ENCODE assay signal across 8 mouse cellular contexts in genomic region chr10:43173141-43173827, GRCm38 (mm10). TPM values are rescaled to one million over a fixed set of nuclear protein-coding genes. Genes with fewer than 3 reads are reported as not detected.
DNase-seq lines count a peak whose midpoint lies in the region; ATAC-seq and TF ChIP-seq lines count a peak whose summit lies in the region.

No protein-coding gene starts in this region.

- peak; percentile 12 for ATAC-seq in Patski
- ATAC-seq in forebrain, embryonic 15.5 days (replicated peaks): peak; percentile 24; the same call in 1 of the 2 replicates
- ATAC-seq in lung, postnatal 0 days: peak; percentile 56

- CTCF ChIA-PET in Patski (lab: Charles Lee): no interaction called here

- peak overlapping the region; percentile 75 for H3K4me2 ChIP-seq in forebrain, embryonic 15.5 days (replicated peaks)
- H3K4me2 ChIP-seq in lung, postnatal 0 days (replicated peaks; ENCODE audit: low read depth, low read length): peak overlapping the region; percentile 96

- H3K36me3 ChIP-seq in forebrain, embryonic 15.5 days: no peaks in the 10 kb centered on the region
- H3K36me3 ChIP-seq in lung, postnatal 0 days (ENCODE audit: insufficient read depth, low read length): no peaks in the 10 kb centered on the region

- H3K9me3 ChIP-seq in forebrain, embryonic 15.5 days: no peaks in the 10 kb centered on the region
- no peaks in the 10 kb centered on the region for H3K9me3 ChIP-seq in lung, postnatal 0 days (ENCODE audit: low read length)

- intact Hi-C loops in heart, postnatal 25 days (cut with DNase I): loop anchor here (5.0 kb wide), 4 partner anchors 101 to 199 kb away; no protein-coding TSS in a partner anchor

- DNase-seq in Patski (ENCODE audit: low read depth, low spot score): no peak
- peak; percentile 66 for DNase-seq in cerebellum, adult 11-12 months
- peak; percentile 62 for DNase-seq in heart, postnatal 25 days (ENCODE audit: low spot score)
- peak; percentile 35 for DNase-seq in layer of hippocampus, adult 9-11 months
- peak; percentile 57 for DNase-seq in lung, postnatal 0 days (ENCODE audit: low spot score)
- DNase-seq in right cerebral cortex, postnatal 10 days (ENCODE audit: low spot score in 2 of 2): peak; percentile 70 to 73
- no peak for DNase-seq in c-Kit-positive CD71-positive TER-119-positive erythroid progenitor cells, embryonic 14.5 days (ENCODE audit: low spot score)

- peaks cover 49% of the 10 kb centered on the region for H3K4me1 ChIP-seq in forebrain, embryonic 15.5 days
- no peaks in the 10 kb centered on the region for H3K4me1 ChIP-seq in lung, postnatal 0 days (ENCODE audit: insufficient read depth, low read depth, low read length)

- H3K4me3 ChIP-seq in forebrain, embryonic 15.5 days: peak overlapping the region; percentile 77
- peak overlapping the region; percentile 62 for H3K4me3 ChIP-seq in lung, postnatal 0 days (ENCODE audit: low read depth, low read length)

- peak overlapping the region; percentile 98 for H3K27ac ChIP-seq in forebrain, embryonic 15.5 days (replicated peaks)
- H3K27ac ChIP-seq in lung, postnatal 0 days (ENCODE audit: low read length): no peak overlapping the region

- H3K27me3 ChIP-seq in Patski: peaks cover 37% of the 10 kb centered on the region
- H3K27me3 ChIP-seq in forebrain, embryonic 15.5 days: no peaks in the 10 kb centered on the region
- peaks cover 50% of the 10 kb centered on the region for H3K27me3 ChIP-seq in lung, postnatal 0 days (replicated peaks; ENCODE audit: insufficient read depth, low read length)

- POLR2A ChIA-PET in Patski (lab: Charles Lee): interaction anchor here (0.7 to 1.6 kb wide), 2 partner anchors 15 to 45 kb away, joined by 3 to 4 read pairs; no protein-coding TSS in a partner anchor

- peak overlapping the region; percentile 94 for H3K9ac ChIP-seq in forebrain, embryonic 15.5 days (replicated peaks)
- H3K9ac ChIP-seq in lung, postnatal 0 days (replicated peaks; ENCODE audit: low read depth): no peak overlapping the region

- in situ Hi-C loops in Patski (cut with MboI; ENCODE audit: low pct_unique_long_range_greater_than_20kb): no loop called here

- TF ChIP-seq EP300 in lung, postnatal 0 days (IDR thresholded peaks at IDR 0.05): no peak

- under 1% methylated on average over 53 of the region's 53 CpGs for WGBS in forebrain, embryonic 15.5 days
- WGBS in lung, postnatal 0 days: 2% methylated on average over 50 of the region's 53 CpGs

- TF ChIP-seq CTCF in Patski (IDR thresholded peaks at IDR 0.05): no peak
- 0 out of 2 replicates have a peak, but pooled peaks have one; percentile 16 for TF ChIP-seq CTCF in lung, postnatal 0 days (IDR thresholded peaks at IDR 0.05)

RNA-seq across cellular contexts. Expression of gene Sobp, which starts 1.0 kb away (rescaled TPM):
- polyA plus RNA-seq in Patski (2021): 0.27 TPM
- polyA plus RNA-seq in forebrain, embryonic 15.5 days (2015; fragmentation: Nextera tagmentation; extraction: Ambion mirVana): 15.1 and 16.2 TPM in 2 replicates
- total RNA-seq in heart, postnatal 25 days (2021): 10 to 100 TPM; 14.3 to 15.5 TPM
- polyA plus RNA-seq in lung, postnatal 0 days (2015; fragmentation: Nextera tagmentation; extraction: Ambion mirVana): 0.27 and 0.31 TPM in 2 replicates

RNA-seq across cellular contexts. Expression of gene 9030612E09Rik, which starts 1.2 kb away (rescaled TPM):
- 0.04 TPM for polyA plus RNA-seq in Patski (2021)
- 2.0 and 2.5 TPM in 2 replicates for polyA plus RNA-seq in forebrain, embryonic 15.5 days (2015; fragmentation: Nextera tagmentation; extraction: Ambion mirVana)
- 1 to 10 TPM; 2.7 to 3.6 TPM for total RNA-seq in heart, postnatal 25 days (2021)
- polyA plus RNA-seq in lung, postnatal 0 days (2015; fragmentation: Nextera tagmentation; extraction: Ambion mirVana): 0.16 TPM in 1 of 2 replicates, not detected in the other

RNA-seq across cellular contexts. Expression of gene Pdss2, which starts 48.0 kb away (rescaled TPM):
- 14.1 TPM for polyA plus RNA-seq in Patski (2021)
- 15.1 and 16.1 TPM in 2 replicates for polyA plus RNA-seq in forebrain, embryonic 15.5 days (2015; fragmentation: Nextera tagmentation; extraction: Ambion mirVana)
- 10 to 100 TPM; 31.4 to 32.7 TPM for total RNA-seq in heart, postnatal 25 days (2021)
- 4.5 and 5.1 TPM in 2 replicates for polyA plus RNA-seq in lung, postnatal 0 days (2015; fragmentation: Nextera tagmentation; extraction: Ambion mirVana)

Comparison
In these comparisons a context has a peak if more than half of its experiments do, and no peak if none do; other contexts are left out.
1. DNase-seq: peak in cerebellum, adult 11-12 months (single experiment), heart, postnatal 25 days (single experiment), layer of hippocampus, adult 9-11 months (single experiment), lung, postnatal 0 days (single experiment) and right cerebral cortex, postnatal 10 days (2 of 2); none in Patski (single experiment) and c-Kit-positive CD71-positive TER-119-positive erythroid progenitor cells, embryonic 14.5 days (single experiment).
2. RNA of gene Sobp, which starts 1.0 kb away (polyA plus RNA-seq): 15.1 to 16.2 TPM in forebrain, embryonic 15.5 days; 0.27 to 0.31 TPM in lung, postnatal 0 days and 0.27 TPM in Patski (single experiment); every median in the first group is over 10 times any median in the second.
3. Peak in every context shown above with its lines, with median percentiles within 50 percentile points of each other: ATAC-seq.